Mouse (Mus musculus): Measurements from ENCODE around the gene Leng8.

Leng8 gene

GRCm38 (mm10) chr7:4127894-4128293 lies 8.9 kb upstream of the Leng8 start:
- no peak for DNase-seq

- DNase-seq: no peak
Measured at GRCm38 (mm10) chr7:4128860-4129259, 8.0 kb upstream of the Leng8 start.

GRCm38 (mm10) chr7:4130686-4131452 lies 6.0 kb upstream of the Leng8 start:
- DNase-seq: peak; percentile 85

- no peak for DNase-seq
Measured at GRCm38 (mm10) chr7:4131964-4132363, 4.9 kb upstream of the Leng8 start.

- DNase-seq: no peak
Measured at GRCm38 (mm10) chr7:4132581-4132980, 4.3 kb upstream of the Leng8 start.

GRCm38 (mm10) chr7:4132998-4133397 lies 3.8 kb upstream of the Leng8 start:
- DNase-seq: no peak

GRCm38 (mm10) chr7:4134911-4135310 lies 1.9 kb upstream of the Leng8 start:
- DNase-seq: no peak

GRCm38 (mm10) chr7:4136404-4136770 lies 452 bp upstream of the Leng8 start:
- DNase-seq: no peak

GRCm38 (mm10) chr7:4137746-4138145 lies 907 bp downstream of the Leng8 start:
- DNase-seq: no peak

- DNase-seq: no peak
Measured at GRCm38 (mm10) chr7:4138181-4138580, 1.3 kb downstream of the Leng8 start.

GRCm38 (mm10) chr7:4138671-4139070 lies 1.8 kb downstream of the Leng8 start:
- DNase-seq: no peak

- DNase-seq: no peak
Measured at GRCm38 (mm10) chr7:4139391-4139790, 2.6 kb downstream of the Leng8 start.

GRCm38 (mm10) chr7:4141648-4142325 lies 4.9 kb downstream of the Leng8 start:
- DNase-seq: no peak

GRCm38 (mm10) chr7:4142796-4143445 lies 6.1 kb downstream of the Leng8 start:
- no peak for DNase-seq

GRCm38 (mm10) chr7:4143506-4143905 lies 6.7 kb downstream of the Leng8 start:
- DNase-seq: no peak

- DNase-seq: no peak
Measured at GRCm38 (mm10) chr7:4144046-4144445, 7.2 kb downstream of the Leng8 start.

- no peak for DNase-seq
Measured at GRCm38 (mm10) chr7:4144766-4145551, 8.1 kb downstream of the Leng8 start.

- DNase-seq: peak; percentile 69
Measured at GRCm38 (mm10) chr7:4145552-4146190, 8.8 kb downstream of the Leng8 start.

- DNase-seq: no peak
Measured at GRCm38 (mm10) chr7:4146241-4147180, 9.7 kb downstream of the Leng8 start.

GRCm38 (mm10) chr7:4147371-4147770 lies 10.5 kb downstream of the Leng8 start:
- no peak for DNase-seq

- DNase-seq: no peak
Measured at GRCm38 (mm10) chr7:4147836-4148235, 11.0 kb downstream of the Leng8 start.

Data from thymus, postnatal 25 days (tissue).